Mouse (Mus musculus): ENCODE results near the gene Fabp1. TPM values are rescaled to one million over a fixed set of nuclear protein-coding genes. Genes with fewer than 3 reads are reported as not detected.

Fabp1 gene
- total and polyA plus RNA-seq, 3 experiments, result not detected

GRCm38 (mm10) chr6:71240831-71241230, 41.2 kb downstream of the Fabp1 start:
- Histone ChIP-seq H3K27ac (ENCODE audit: control insufficient read depth, low read depth, low read length) (no peak overlapping the region), H3K4me1 (ENCODE audit: control insufficient read depth in 1 of 2, insufficient read depth in 2 of 2, low read length in 2 of 2) (no peaks in the 10 kb centered on the region), H3K36me3 (ENCODE audit: control insufficient read depth in 1 of 2, insufficient read depth in 2 of 2, low read length in 2 of 2) (no peaks in the 10 kb centered on the region), H3K9ac (ENCODE audit: control insufficient read depth, low read depth, low read length, poor library complexity, severe bottlenecking) (no peak overlapping the region), H3K27me3 (ENCODE audit: control insufficient read depth in 1 of 2, insufficient read depth in 2 of 2, low read length in 2 of 2) (peaks cover 0 to 3% of the 10 kb centered on the region in 2 experiments; a peak in 1 of 4 replicates), H3K79me2 (ENCODE audit: control insufficient read depth, insufficient read depth, low read length, poor library complexity) (no peaks in the 10 kb centered on the region), H3K4me3 (ENCODE audit: control insufficient read depth in 1 of 2, insufficient read depth in 1 of 2, low read depth in 2 of 2, low read length in 2 of 2) (no peak overlapping the region), H3K9me3 (replicated peaks; ENCODE audit: insufficient read depth, low read length) (no peaks in the 10 kb centered on the region)
- no peak for TF ChIP-seq TBP (IDR thresholded peaks at IDR 0.05; ENCODE audit: low read depth, low read length)
- no peak for TF ChIP-seq SIN3A (IDR thresholded peaks at IDR 0.05; ENCODE audit: low read length)
- no peak for TF ChIP-seq ZKSCAN1 (IDR thresholded peaks at IDR 0.05; ENCODE audit: low read depth, low read length)
- TF ChIP-seq EP300 (IDR thresholded peaks at IDR 0.05; ENCODE audit: low read depth in 1 of 2, low read length in 2 of 2), result no peak
- TF ChIP-seq USF1 (IDR thresholded peaks at IDR 0.05; ENCODE audit: low read depth, low read length), result no peak
- no peak for TF ChIP-seq MAX (IDR thresholded peaks at IDR 0.05; ENCODE audit: low read length)
- no peak for TF ChIP-seq ZC3H11A (IDR thresholded peaks at IDR 0.05; ENCODE audit: low read depth, low read length)
- no peak for TF ChIP-seq POLR2A (IDR thresholded peaks at IDR 0.05; ENCODE audit: control insufficient read depth in 1 of 2, insufficient read depth in 1 of 2, low read depth in 1 of 2, low read length in 2 of 2, poor library complexity in 1 of 2)
- TF ChIP-seq USF2 (IDR thresholded peaks at IDR 0.05; ENCODE audit: borderline replicate concordance in 1 of 2, insufficient read depth in 1 of 2, low read depth in 1 of 2, low read length in 2 of 2), result no peak
- no peak for TF ChIP-seq MAZ (IDR thresholded peaks at IDR 0.05; ENCODE audit: low read depth, low read length)
- TF ChIP-seq HCFC1 (IDR thresholded peaks at IDR 0.05; ENCODE audit: low read depth, low read length), result no peak
- no peak for TF ChIP-seq CHD2 (IDR thresholded peaks at IDR 0.05; ENCODE audit: low read length)
- TF ChIP-seq BHLHE40 (IDR thresholded peaks at IDR 0.05; ENCODE audit: borderline replicate concordance, low read depth, low read length), result no peak
- no peak for TF ChIP-seq ETS1 (IDR thresholded peaks at IDR 0.05; ENCODE audit: low read depth, low read length)
- no peak for TF ChIP-seq CTCF (IDR thresholded peaks at IDR 0.05 in 2 of 3, conservative IDR thresholded peaks at IDR 0.05 in 1 of 3; ENCODE audit: control insufficient read depth in 1 of 3, insufficient read depth in 1 of 3, low read depth in 2 of 3, low read length in 3 of 3, poor library complexity in 1 of 3, severe bottlenecking in 1 of 3)
- DNase-seq (ENCODE audit: low read depth, low spot score), result no peak

GRCm38 (mm10) chr6:71242811-71243210, 43.2 kb downstream of the Fabp1 start:
- H3K4me1 ChIP-seq (ENCODE audit: control insufficient read depth in 1 of 2, insufficient read depth in 2 of 2, low read length in 2 of 2), result no peaks in the 10 kb centered on the region
- H3K27me3 ChIP-seq (ENCODE audit: control insufficient read depth in 1 of 2, insufficient read depth in 2 of 2, low read length in 2 of 2), result peaks cover 0 to 3% of the 10 kb centered on the region in 2 experiments; a peak in 1 of 4 replicates
- H3K9me3 ChIP-seq (replicated peaks; ENCODE audit: insufficient read depth, low read length), result no peaks in the 10 kb centered on the region
- H3K27ac ChIP-seq (ENCODE audit: control insufficient read depth, low read depth, low read length), result no peak overlapping the region
- no peak overlapping the region for H3K4me3 ChIP-seq (ENCODE audit: control insufficient read depth in 1 of 2, insufficient read depth in 1 of 2, low read depth in 2 of 2, low read length in 2 of 2)
- no peaks in the 10 kb centered on the region for H3K79me2 ChIP-seq (ENCODE audit: control insufficient read depth, insufficient read depth, low read length, poor library complexity)
- no peak for DNase-seq (ENCODE audit: low read depth, low spot score)
- no peak overlapping the region for H3K9ac ChIP-seq (ENCODE audit: control insufficient read depth, low read depth, low read length, poor library complexity, severe bottlenecking)
- no peaks in the 10 kb centered on the region for H3K36me3 ChIP-seq (ENCODE audit: control insufficient read depth in 1 of 2, insufficient read depth in 2 of 2, low read length in 2 of 2)
- TF ChIP-seq MXI1 (IDR thresholded peaks at IDR 0.05; ENCODE audit: low read depth, low read length) (no peak), MEF2A (IDR thresholded peaks at IDR 0.05; ENCODE audit: extremely low read depth, insufficient replicate concordance, low read depth, low read length, poor library complexity, severe bottlenecking) (no peak), SMC3 (IDR thresholded peaks at IDR 0.05; ENCODE audit: low read depth, low read length) (no peak), RCOR1 (IDR thresholded peaks at IDR 0.05; ENCODE audit: low read depth, low read length) (no peak), BHLHE40 (IDR thresholded peaks at IDR 0.05; ENCODE audit: borderline replicate concordance, low read depth, low read length) (no peak), GATA1 (IDR thresholded peaks at IDR 0.05; ENCODE audit: low read depth, low read length) (no peak), JUND (IDR thresholded peaks at IDR 0.05; ENCODE audit: low read depth, low read length) (no peak), ETS1 (IDR thresholded peaks at IDR 0.05; ENCODE audit: low read depth, low read length) (no peak)

Measured in MEL (cell line).